Mouse (Mus musculus): ENCODE measurements at regions not wholly inside any gene's neighbourhood (a gene's known extent, or its start where the extent isn't known, plus 50 kb on each side); places are given as distances from the start of the nearest gene placed in this dataset.

GRCm38 (mm10) chr3:41351786-41352185 is 203.7 kb upstream of the Jade1 start:
- no peak for TF ChIP-seq POLR2A (IDR thresholded peaks at IDR 0.05; ENCODE audit: insufficient read depth, low read depth, low read length)
- TF ChIP-seq CTCF (IDR thresholded peaks at IDR 0.05; ENCODE audit: insufficient read depth, low read depth, low read length): no peak
